Mouse (Mus musculus) mesoderm, embryonic 11.5 days (tissue): ENCODE measurements around the gene Ube4a.
A peak's percentile ranks its signal among the peaks of the same experiment; 100 is the strongest.

Experiments
- DNase-seq: peaks from one replicate; pipeline ENCODE4 v3.0.0-alpha.2; 2012; ENCODE audit warnings: low read depth, low spot score

The Ube4a gene

GRCm38 (mm10) chr9:44965126-44965832 is at the start of gene Ube4a:
Gene Ube4a (minus strand): TSS chr9:44965600.
- peak; percentile 99 for DNase-seq

DNA sequence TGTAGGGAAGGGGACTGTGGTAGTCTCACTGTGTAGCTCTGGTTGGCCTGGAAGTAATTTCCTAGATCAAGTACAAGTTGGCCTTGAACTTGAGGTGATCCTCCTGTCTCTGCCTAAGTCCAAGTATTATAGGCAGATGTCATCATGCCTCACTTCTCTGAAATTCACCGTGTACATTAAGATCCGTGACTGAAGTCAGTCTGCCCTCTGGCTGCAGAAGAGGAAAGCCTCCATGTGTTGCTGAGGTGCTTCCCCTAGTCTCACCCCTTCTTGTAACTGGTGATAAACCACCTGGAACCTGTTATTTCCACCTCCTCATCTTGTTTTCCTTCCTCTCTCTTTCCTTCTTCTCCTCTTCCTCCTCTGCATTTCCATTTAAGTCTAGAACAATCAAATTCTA is 49.5 kb upstream of the Ube4a start:
- no peak for DNase-seq

DNA sequence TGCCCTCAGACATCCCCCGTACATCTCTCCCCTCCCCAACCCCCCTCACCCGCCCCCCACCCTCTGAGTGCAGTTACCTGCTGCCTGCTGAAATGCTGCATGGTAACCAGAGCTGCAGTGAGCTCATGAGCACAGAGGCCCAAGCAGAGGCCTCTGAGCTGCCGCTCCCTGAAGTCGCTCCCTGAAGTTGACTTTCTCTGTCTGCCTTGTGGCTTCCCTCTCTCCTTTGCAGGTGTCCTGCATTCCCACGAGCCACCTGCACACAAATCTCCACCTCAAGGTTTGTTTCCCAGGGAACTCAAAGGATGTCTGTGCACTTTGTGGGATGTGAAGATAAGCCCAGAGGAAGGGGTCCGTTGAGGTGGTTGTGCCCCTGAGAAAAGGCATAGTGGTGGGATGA is 45.9 kb upstream of the Ube4a start:
- DNase-seq = no peak

DNA sequence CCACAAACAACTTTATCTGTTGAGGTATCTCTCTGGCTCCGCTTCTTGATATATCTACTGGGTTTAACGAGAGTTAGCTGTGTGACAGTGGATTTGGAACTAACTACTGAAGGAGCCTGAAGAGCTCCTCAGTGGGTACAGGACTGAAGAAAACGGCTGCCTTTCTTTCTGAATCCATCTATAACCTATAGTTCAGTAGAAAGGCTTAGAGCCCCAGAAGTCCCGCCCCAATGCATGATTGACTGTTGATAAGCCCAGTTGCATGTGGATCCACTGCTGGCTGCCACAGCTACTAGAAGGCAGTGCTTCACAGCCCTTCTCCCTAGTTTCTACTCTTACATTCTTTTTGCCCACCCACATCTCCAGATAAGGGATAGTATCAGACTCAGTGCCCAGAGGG is 45.1 kb upstream of the Ube4a start:
- DNase-seq = no peak

- DNase-seq = no peak
Observed at GRCm38 (mm10) chr9:45009180-45010078, 44.0 kb upstream of the Ube4a start, which contains the start of gene Cd3e. Gene Cd3e (minus strand): TSS chr9:45009627.

- DNase-seq = no peak
Observed at GRCm38 (mm10) chr9:45008342-45008741, 42.9 kb upstream of the Ube4a start.

DNA sequence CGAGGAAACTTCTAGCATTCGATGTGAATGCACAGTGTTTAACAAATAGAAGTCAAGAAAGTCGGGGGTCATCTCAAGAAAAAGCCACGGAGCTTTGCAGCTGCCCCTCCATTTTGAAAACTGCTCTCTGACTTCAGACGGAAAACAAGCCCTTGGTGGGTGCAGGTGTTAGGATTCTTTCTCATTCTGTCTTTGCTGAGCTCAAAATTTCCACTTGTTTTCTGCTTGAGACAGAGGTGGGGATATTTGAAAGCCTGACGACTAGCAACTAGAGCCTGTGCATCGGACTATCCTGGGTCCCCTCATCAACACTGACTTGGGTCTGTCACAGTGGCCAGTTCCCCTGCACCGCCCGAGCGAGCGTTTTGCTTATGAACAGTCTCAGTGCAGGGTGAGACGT is 42.0 kb upstream of the Ube4a start:
- no peak for DNase-seq

DNA sequence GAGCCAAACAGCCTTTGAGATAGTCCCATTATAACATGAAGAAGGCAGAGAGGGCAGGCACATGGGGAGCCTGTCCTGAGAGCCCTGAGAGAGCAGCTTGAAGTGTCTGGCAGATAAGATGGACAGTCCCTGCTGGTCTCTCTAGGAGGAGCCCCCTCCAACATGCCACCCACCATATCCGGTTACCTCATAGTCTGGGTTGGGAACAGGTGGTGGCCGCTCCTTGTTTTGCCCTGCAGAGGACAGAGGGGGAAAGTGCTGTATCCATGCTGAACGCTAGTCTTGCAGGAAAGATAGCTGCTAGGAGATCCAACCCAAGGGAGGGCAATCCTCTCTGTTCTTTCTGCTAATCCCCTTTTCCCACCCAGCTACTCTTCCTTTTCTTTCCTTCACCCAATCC is 34.8 kb upstream of the Ube4a start:
- no peak for DNase-seq

- no peak for DNase-seq
Observed at GRCm38 (mm10) chr9:44999776-45000175, 34.4 kb upstream of the Ube4a start.

DNA sequence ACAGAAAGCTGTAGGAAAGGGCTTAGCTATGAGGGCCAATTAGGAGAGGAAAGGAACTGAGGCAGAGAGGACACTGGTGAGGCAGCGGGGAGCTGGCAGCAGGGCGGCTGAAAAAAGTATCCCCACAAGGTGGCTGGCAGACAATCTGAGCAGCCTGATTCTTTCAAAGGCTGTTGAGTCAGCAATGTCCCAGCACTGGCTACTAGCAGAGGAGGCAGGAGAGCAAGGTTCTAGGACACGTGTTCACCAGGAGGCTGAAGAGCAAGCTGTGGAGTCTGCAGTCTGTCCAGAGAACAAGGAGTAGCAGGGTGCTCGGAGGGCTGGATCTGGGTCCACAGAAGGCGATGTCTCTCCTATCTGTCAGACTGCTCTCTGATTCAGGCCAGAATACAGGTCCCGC is 33.8 kb upstream of the Ube4a start:
- no peak for DNase-seq

DNA sequence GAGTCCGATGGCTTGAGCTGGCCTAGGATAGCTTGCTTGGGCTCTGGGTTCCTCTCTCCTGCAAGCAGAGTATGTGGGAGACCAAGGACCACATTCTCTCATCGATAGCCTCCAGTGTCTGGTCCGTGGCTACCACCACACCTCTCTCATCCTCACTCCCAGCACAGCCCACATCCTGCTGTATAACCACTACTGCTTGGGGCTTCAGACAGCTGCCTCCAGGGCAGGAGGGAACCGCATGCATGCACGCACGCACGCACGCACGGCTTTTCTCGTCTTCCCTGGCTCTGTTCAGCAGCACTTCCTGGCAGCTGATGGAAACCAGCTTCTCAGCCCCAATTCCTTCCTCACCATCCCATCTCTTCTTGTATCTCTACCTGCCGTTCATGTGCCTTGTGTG is 32.7 kb upstream of the Ube4a start:
- no peak for DNase-seq

DNA sequence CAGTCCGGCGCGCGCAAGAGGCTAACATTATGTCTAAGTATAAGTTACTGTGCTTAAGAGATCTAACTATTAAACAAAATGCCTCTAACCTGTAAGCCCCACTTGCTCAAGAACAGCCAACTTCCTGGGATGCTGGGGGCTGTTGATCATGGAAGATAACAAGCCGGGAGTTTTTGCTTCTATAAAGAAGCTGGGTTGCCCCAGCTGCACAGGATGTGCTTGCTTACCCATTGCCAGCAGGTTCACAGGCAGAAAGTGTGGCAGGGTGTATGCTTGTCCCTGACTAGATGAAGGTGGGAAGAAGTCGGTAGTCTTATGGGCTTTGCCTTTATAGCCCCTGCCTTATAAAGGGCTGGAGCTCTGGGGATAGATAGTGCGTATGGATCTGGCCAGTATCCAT is 31.2 kb upstream of the Ube4a start:
- no peak for DNase-seq

DNA sequence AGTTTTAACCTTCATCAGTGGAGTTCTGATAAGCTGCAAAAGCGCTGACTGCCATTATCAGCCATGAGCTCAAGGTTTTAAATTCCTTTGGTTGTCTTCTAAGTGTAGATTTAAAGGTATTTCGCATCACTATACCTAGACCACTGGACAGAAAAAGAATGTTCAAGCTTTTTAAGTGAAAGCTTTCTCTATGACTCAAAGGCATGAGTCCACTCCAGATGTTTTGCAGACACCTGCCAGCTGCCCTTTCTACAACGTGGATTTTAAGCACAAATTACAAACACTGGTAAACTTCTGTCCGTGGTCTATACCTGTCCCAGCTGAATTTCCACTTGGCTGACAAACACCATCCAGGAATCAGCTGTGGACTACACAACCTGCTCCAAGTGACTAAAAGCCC is 29.6 kb upstream of the Ube4a start:
- DNase-seq = no peak

GRCm38 (mm10) chr9:44993268-44993667 is 27.9 kb upstream of the Ube4a start:
- DNase-seq = no peak

- no peak for DNase-seq
Observed at GRCm38 (mm10) chr9:44992271-44992670, 26.9 kb upstream of the Ube4a start.

GRCm38 (mm10) chr9:44991821-44992220 is 26.4 kb upstream of the Ube4a start:
- DNase-seq = no peak

GRCm38 (mm10) chr9:44986976-44987375 is 21.6 kb upstream of the Ube4a start:
- DNase-seq = no peak

GRCm38 (mm10) chr9:44986242-44986781 is 20.9 kb upstream of the Ube4a start:
- DNase-seq = no peak

DNA sequence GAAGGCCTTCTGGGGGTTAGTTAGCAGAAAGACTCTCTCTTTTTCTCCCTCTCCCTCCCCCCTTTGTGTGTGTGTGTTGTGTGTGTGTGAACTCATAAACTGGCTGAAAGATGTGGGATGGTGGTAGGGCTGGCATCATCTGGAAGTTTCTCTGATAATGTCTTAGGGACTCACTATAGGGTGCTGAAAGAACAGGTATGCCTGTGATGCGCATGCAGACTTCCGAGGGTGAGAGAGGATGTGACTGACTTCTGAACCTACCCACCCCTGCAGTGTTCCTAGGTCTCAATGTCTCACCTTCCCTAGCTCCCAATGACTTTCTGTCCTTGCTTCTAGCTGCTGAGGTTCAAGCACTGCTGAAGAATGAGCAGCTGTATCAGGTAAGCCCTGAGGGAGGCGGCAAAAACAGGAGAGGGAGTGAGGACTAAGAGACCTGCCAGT is 20.3 kb upstream of the Ube4a start:
- no peak for DNase-seq

GRCm38 (mm10) chr9:44983001-44983400 is 17.6 kb upstream of the Ube4a start:
- no peak for DNase-seq

- no peak for DNase-seq
Observed at GRCm38 (mm10) chr9:44982531-44982930, 17.1 kb upstream of the Ube4a start.

DNA sequence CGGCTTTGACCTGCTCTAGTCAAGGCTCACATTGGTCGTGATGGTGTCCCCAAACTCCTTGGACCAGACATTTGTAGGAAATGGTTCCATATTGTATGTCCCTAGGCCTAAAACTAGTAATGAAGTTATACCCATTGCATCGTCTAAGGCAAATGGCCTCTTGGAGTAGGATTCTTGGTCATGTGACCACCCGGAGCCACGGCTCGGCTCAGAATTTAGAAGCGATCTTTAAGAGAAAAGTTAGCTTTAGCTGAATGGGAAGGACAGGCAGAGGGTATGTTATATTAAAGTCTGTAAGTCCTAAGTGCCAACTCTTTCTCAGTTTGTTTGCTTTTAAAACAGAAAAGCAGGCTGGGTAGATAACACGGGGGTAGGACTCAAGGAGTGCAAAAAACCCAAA is 16.7 kb upstream of the Ube4a start:
- DNase-seq = no peak

DNA sequence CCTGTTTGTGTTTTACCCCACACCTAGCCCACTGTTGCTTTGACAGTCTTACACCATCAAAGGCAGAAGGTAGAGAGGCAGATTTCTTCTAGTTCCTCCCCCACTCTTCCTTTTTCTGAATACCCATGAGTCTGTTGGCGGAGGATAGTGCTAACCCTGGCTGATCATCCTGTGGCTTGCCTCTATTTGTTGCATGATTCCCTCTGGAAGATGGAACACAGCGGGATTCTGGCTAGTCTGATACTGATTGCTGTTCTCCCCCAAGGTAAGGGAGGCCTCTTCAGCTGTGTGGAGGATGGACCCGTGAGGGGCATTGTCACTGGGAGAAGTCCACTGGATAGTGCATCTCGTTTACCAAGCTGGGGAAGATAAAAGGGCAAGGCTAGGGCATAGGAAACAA is 16.3 kb upstream of the Ube4a start, which contains the start of gene Cd3d:
Gene Cd3d, plus strand, starts transcription at position 111 of the 400 bp plus-strand sequence.
- DNase-seq = no peak
